Comparison of ENCODE assay signal across 11 mouse cellular contexts in the genomic region with DNA sequence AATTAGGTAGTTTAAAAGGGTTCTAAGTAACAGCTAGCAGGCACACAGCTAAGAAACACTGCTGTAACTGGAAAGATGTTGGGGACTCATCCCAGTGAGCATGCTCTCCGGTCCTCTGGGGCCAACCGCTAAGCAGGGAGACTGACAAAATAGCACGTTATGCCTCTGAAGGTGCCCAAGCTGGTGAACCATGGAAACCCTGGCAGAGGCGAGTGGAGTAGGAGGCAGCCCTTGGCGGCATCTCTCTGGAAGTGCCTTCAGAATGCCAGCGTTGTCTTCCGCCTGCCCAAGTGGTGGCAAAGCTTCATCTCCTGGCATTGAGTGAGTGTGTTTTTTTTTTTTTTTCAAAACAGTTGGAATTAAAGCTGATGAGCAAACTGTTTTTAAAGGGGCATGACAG.
A peak's percentile ranks its signal among the peaks of the same experiment; 100 is the strongest.
DNase-seq lines count a peak whose midpoint lies in the region; ATAC-seq and TF ChIP-seq lines count a peak whose summit lies in the region.
"Had no signal": no experiment of that assay in that cellular context is flagged by ENCODE, and none has a peak within 500 bp of the region (broad histone marks: within the 10 kb centered on the region; RNA-seq: fewer than 3 reads in every experiment).

No protein-coding gene starts in this region.

- H3K27ac ChIP-seq in forebrain, embryonic 14.5 days (ENCODE audit: low read depth, low read length): no peak overlapping the region
- no peak overlapping the region for H3K27ac ChIP-seq in forebrain, embryonic 11.5 days (ENCODE audit: low read depth, low read length)
- H3K27ac ChIP-seq in midbrain, postnatal 0 days (ENCODE audit: low read depth, low read length): no peak overlapping the region
- no peak overlapping the region for H3K27ac ChIP-seq in midbrain, embryonic 13.5 days
- H3K27ac ChIP-seq: limb, embryonic 12.5 days had no signal

- no peak for TF ChIP-seq CTCF in midbrain, postnatal 0 days (IDR thresholded peaks at IDR 0.05)

- H3K27me3 ChIP-seq in forebrain, embryonic 14.5 days (replicated peaks; ENCODE audit: control insufficient read depth, insufficient read depth, low read length): no peaks in the 10 kb centered on the region
- H3K27me3 ChIP-seq in forebrain, embryonic 11.5 days (ENCODE audit: control insufficient read depth, insufficient read depth, low read length): no peaks in the 10 kb centered on the region
- no peaks in the 10 kb centered on the region for H3K27me3 ChIP-seq in midbrain, postnatal 0 days (ENCODE audit: insufficient read depth, low read length)
- H3K27me3 ChIP-seq in midbrain, embryonic 13.5 days: no peaks in the 10 kb centered on the region
- H3K27me3 ChIP-seq: limb, embryonic 12.5 days had no signal

- peak; percentile 73 for DNase-seq in forebrain, embryonic 14.5 days (ENCODE audit: low spot score)
- DNase-seq in forebrain, embryonic 11.5 days (ENCODE audit: low spot score): no peak
- peak; percentile 83 for DNase-seq in midbrain, postnatal 0 days (ENCODE audit: low spot score)
- peak; percentile 64 to 67 for DNase-seq in layer of hippocampus, postnatal 10 days (ENCODE audit: low spot score in 2 of 2)
- DNase-seq in right cerebral cortex, postnatal 25 days: peak; percentile 18
- DNase-seq in MN1 (ENCODE audit: low spot score): no peak
- no peak for DNase-seq in urinary bladder, adult 2 months (ENCODE audit: low spot score)
- DNase-seq: adrenal gland, postnatal 14 days had no signal

- WGBS in forebrain, embryonic 14.5 days: 59% methylated on average over 7 of the region's 7 CpGs
- WGBS in forebrain, embryonic 11.5 days: 88% methylated on average over 7 of the region's 7 CpGs
- WGBS in midbrain, postnatal 0 days: 71% methylated on average over 7 of the region's 7 CpGs
- WGBS in midbrain, embryonic 13.5 days: 83% methylated on average over 7 of the region's 7 CpGs

- ATAC-seq in forebrain, embryonic 14.5 days: peak; percentile 38; the same call in 1 of the 2 replicates
- no peak for ATAC-seq in forebrain, embryonic 11.5 days (replicated peaks; ENCODE audit: low FRiP score)
- ATAC-seq in midbrain, postnatal 0 days (ENCODE audit: low FRiP score): peak; percentile 70
- ATAC-seq in midbrain, embryonic 13.5 days: no peak
- ATAC-seq: intestine, embryonic 16.5 days had no signal

- no peak overlapping the region for H3K9ac ChIP-seq in forebrain, embryonic 14.5 days (ENCODE audit: low read length)
- H3K9ac ChIP-seq in forebrain, embryonic 11.5 days (ENCODE audit: low read length): no peak overlapping the region
- H3K9ac ChIP-seq in midbrain, postnatal 0 days (replicated peaks; ENCODE audit: low read length, poor library complexity, severe bottlenecking): no peak overlapping the region
- H3K9ac ChIP-seq in midbrain, embryonic 13.5 days (replicated peaks): no peak overlapping the region
- H3K9ac ChIP-seq: limb, embryonic 12.5 days had no signal

- H3K4me2 ChIP-seq in forebrain, embryonic 14.5 days (ENCODE audit: low read length): no peak overlapping the region
- H3K4me2 ChIP-seq in forebrain, embryonic 11.5 days (ENCODE audit: low read depth, low read length, severe bottlenecking): no peak overlapping the region
- no peak overlapping the region for H3K4me2 ChIP-seq in midbrain, postnatal 0 days (ENCODE audit: low read depth, low read length, poor library complexity, severe bottlenecking)
- no peak overlapping the region for H3K4me2 ChIP-seq in midbrain, embryonic 13.5 days (replicated peaks)
- H3K4me2 ChIP-seq: limb, embryonic 12.5 days had no signal

- H3K9me3 ChIP-seq in forebrain, embryonic 14.5 days (replicated peaks; ENCODE audit: control insufficient read depth, low read length): no peaks in the 10 kb centered on the region
- no peaks in the 10 kb centered on the region for H3K9me3 ChIP-seq in forebrain, embryonic 11.5 days (ENCODE audit: control insufficient read depth, low read length)
- H3K9me3 ChIP-seq in midbrain, postnatal 0 days (ENCODE audit: low read length): no peaks in the 10 kb centered on the region
- no peaks in the 10 kb centered on the region for H3K9me3 ChIP-seq in midbrain, embryonic 13.5 days
- H3K9me3 ChIP-seq: limb, embryonic 12.5 days had no signal

- H3K36me3 ChIP-seq in forebrain, embryonic 14.5 days (ENCODE audit: control insufficient read depth, insufficient read depth, low read length): no peaks in the 10 kb centered on the region
- no peaks in the 10 kb centered on the region for H3K36me3 ChIP-seq in forebrain, embryonic 11.5 days (ENCODE audit: control insufficient read depth, insufficient read depth, low read length)
- H3K36me3 ChIP-seq in midbrain, postnatal 0 days (ENCODE audit: insufficient read depth, low read length): no peaks in the 10 kb centered on the region
- H3K36me3 ChIP-seq in midbrain, embryonic 13.5 days: no peaks in the 10 kb centered on the region
- H3K36me3 ChIP-seq: limb, embryonic 12.5 days had no signal

- H3K4me3 ChIP-seq in forebrain, embryonic 14.5 days (ENCODE audit: low read depth, low read length): no peak overlapping the region
- no peak overlapping the region for H3K4me3 ChIP-seq in forebrain, embryonic 11.5 days (ENCODE audit: low read depth, low read length)
- no peak overlapping the region for H3K4me3 ChIP-seq in midbrain, postnatal 0 days (ENCODE audit: low read depth, low read length)
- no peak overlapping the region for H3K4me3 ChIP-seq in midbrain, embryonic 13.5 days (replicated peaks)
- H3K4me3 ChIP-seq: limb, embryonic 12.5 days had no signal

- peaks cover 7% of the 10 kb centered on the region for H3K4me1 ChIP-seq in forebrain, embryonic 14.5 days (ENCODE audit: control insufficient read depth, insufficient read depth, low read length)
- H3K4me1 ChIP-seq in forebrain, embryonic 11.5 days (replicated peaks; ENCODE audit: control insufficient read depth, insufficient read depth, low read length): 0 out of 2 replicates have a peak, but pooled peaks cover 3% of the 10 kb centered on the region
- no peaks in the 10 kb centered on the region; the same call in 1 of the 2 replicates for H3K4me1 ChIP-seq in midbrain, postnatal 0 days (ENCODE audit: insufficient read depth, low read length)
- peaks cover 9% of the 10 kb centered on the region; the same call in 1 of the 2 replicates for H3K4me1 ChIP-seq in midbrain, embryonic 13.5 days (replicated peaks)
- H3K4me1 ChIP-seq: limb, embryonic 12.5 days had no signal

Comparison
In these comparisons a context has a peak if more than half of its experiments do, and no peak if none do; other contexts are left out.
1. ATAC-seq: peak in forebrain, embryonic 14.5 days (single experiment) and midbrain, postnatal 0 days (single experiment); none in forebrain, embryonic 11.5 days (single experiment) and midbrain, embryonic 13.5 days (single experiment).
2. DNase-seq: peak in forebrain, embryonic 14.5 days (single experiment), midbrain, postnatal 0 days (single experiment), layer of hippocampus, postnatal 10 days (2 of 2) and right cerebral cortex, postnatal 25 days (single experiment); none in forebrain, embryonic 11.5 days (single experiment), MN1 (single experiment) and urinary bladder, adult 2 months (single experiment).